In the genomic region with DNA sequence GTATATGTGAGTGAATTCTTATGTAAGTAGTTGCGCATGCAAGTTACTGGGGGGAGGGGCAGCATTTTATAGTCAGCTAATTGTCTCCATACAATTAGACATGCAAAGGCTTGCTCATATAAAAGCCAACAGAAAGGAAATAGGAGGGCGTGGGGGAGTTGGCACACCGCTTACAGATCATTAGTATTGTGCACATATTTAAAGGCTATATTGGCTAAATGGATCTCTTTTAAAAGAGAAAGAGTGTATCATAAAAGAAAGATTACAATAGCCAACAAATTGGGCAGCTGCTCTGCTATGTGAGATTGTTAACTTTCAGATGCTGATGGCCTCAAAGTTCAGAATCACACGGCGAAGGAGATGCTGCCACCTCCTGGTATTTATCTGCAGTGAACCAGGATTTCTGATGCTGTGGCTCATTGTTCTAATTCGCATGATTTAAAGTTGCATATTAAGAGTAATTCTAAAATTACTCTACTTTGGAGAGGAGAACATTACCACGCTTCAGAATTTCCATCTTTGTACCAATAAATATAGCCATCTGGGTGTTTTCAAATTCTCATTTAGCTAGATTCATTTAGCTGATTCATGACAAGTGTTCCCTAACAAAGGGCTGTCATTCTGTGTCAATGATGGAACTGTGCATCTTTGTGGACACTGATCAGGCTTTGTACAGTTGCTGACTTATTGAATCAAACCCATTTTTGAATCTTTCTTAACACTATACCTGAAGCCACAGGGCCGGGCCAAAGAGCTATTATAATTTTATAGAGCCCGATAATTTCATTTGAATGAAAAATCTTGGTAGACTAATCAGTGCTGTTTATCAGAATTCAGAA, we compare ENCODE assay signal across 8 mouse cellular contexts.
DNase-seq lines count a peak whose midpoint lies in the region; ATAC-seq lines count a peak whose summit lies in the region.

No protein-coding gene starts in this region.

- no peaks in the 10 kb centered on the region for H3K27me3 ChIP-seq in hindbrain, embryonic 14.5 days (ENCODE audit: control insufficient read depth, insufficient read depth, low read length)
- no peaks in the 10 kb centered on the region for H3K27me3 ChIP-seq in lung, embryonic 16.5 days (ENCODE audit: control insufficient read depth, insufficient read depth, low read depth, low read length)

- 40% methylated on average over 9 of the region's 9 CpGs for WGBS in hindbrain, embryonic 14.5 days
- 42% methylated on average over 9 of the region's 9 CpGs for WGBS in lung, embryonic 16.5 days

- 0 out of 2 replicates have a peak, but pooled peaks cover 3% of the 10 kb centered on the region for H3K4me1 ChIP-seq in hindbrain, embryonic 14.5 days (replicated peaks; ENCODE audit: control insufficient read depth, insufficient read depth, low read length)
- H3K4me1 ChIP-seq in lung, embryonic 16.5 days (replicated peaks; ENCODE audit: control insufficient read depth, insufficient read depth, low read length) = peaks cover 6% of the 10 kb centered on the region; the same call in 1 of the 2 replicates

- no peaks in the 10 kb centered on the region for H3K36me3 ChIP-seq in hindbrain, embryonic 14.5 days (replicated peaks; ENCODE audit: control insufficient read depth, insufficient read depth)
- H3K36me3 ChIP-seq in lung, embryonic 16.5 days (ENCODE audit: control insufficient read depth, insufficient read depth, low read length) = no peaks in the 10 kb centered on the region

- no peak overlapping the region for H3K4me3 ChIP-seq in hindbrain, embryonic 14.5 days (replicated peaks; ENCODE audit: low read length)
- no peak overlapping the region for H3K4me3 ChIP-seq in lung, embryonic 16.5 days (ENCODE audit: low read length)

- no peak overlapping the region for H3K9ac ChIP-seq in hindbrain, embryonic 14.5 days
- no peak overlapping the region for H3K9ac ChIP-seq in lung, embryonic 16.5 days (ENCODE audit: low read length)

- no peaks in the 10 kb centered on the region for H3K9me3 ChIP-seq in hindbrain, embryonic 14.5 days (ENCODE audit: control insufficient read depth, low read length)
- no peaks in the 10 kb centered on the region for H3K9me3 ChIP-seq in lung, embryonic 16.5 days (ENCODE audit: control insufficient read depth, low read length)

- H3K27ac ChIP-seq in hindbrain, embryonic 14.5 days = no peak overlapping the region
- H3K27ac ChIP-seq in lung, embryonic 16.5 days (ENCODE audit: low read length) = 0 out of 2 replicates have a peak overlapping the region, but pooled peaks have one; percentile 10

- DNase-seq in gastrocnemius, postnatal 10 days = peak; percentile 15
- DNase-seq in gastrocnemius, postnatal 25 days = no peak
- DNase-seq in 416B (ENCODE audit: low read depth) = peak; percentile 4
- peak; percentile 76 for DNase-seq in hindbrain, embryonic 14.5 days (ENCODE audit: low spot score)
- peak; percentile 36 to 40 for DNase-seq in right cerebral cortex, postnatal 36 days (ENCODE audit: low spot score in 2 of 2)
- DNase-seq in cerebellum, postnatal 4 days (ENCODE audit: low spot score in 2 of 2) = no peak

- no peak overlapping the region for H3K4me2 ChIP-seq in hindbrain, embryonic 14.5 days (replicated peaks)
- H3K4me2 ChIP-seq in lung, embryonic 16.5 days (ENCODE audit: low read depth, low read length) = no peak overlapping the region

- peak; percentile 72 for ATAC-seq in common myeloid progenitor, adult 5-6 weeks (replicated peaks; ENCODE audit: low read depth, poor library complexity, severe bottlenecking)
- ATAC-seq in hindbrain, embryonic 14.5 days (ENCODE audit: low FRiP score) = peak; percentile 34; the same call in 1 of the 2 replicates
- peak; percentile 74 for ATAC-seq in lung, embryonic 16.5 days (ENCODE audit: low read depth)

Comparison
In these comparisons a context has a peak if more than half of its experiments do, and no peak if none do; other contexts are left out.
1. DNase-seq: peak in gastrocnemius, postnatal 10 days (single experiment), 416B (single experiment), hindbrain, embryonic 14.5 days (single experiment) and right cerebral cortex, postnatal 36 days (2 of 2); none in gastrocnemius, postnatal 25 days (single experiment) and cerebellum, postnatal 4 days (0 of 2).
2. Peak in every context shown above with its lines, with median percentiles within 50 percentile points of each other: ATAC-seq.